Mouse (Mus musculus): Measurements from ENCODE around the gene Gm2a.

DNA sequence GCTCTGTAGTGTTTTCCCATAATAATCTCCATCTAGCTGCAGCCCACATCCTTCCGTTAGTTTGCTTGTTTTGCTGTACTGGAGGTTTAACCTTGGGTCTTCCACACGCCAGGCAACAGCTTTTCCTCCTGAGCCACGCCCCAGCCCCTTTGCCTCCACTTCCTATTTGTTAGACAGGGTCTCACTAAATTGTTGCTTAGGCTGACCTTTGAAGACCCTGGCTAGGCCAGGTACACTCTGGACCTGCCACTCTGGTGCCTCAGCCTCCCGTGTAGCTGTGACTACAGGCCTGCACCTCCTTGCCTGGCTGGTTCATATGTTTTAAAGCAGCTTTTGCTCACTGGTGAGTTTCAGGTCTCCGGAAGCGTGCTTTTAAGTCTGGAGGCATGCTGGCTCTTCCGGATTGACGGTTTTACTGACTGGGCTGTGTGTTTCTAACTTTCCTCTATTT, 22.9 kb downstream of the Gm2a start:
- TF ChIP-seq ZC3H11A (IDR thresholded peaks at IDR 0.05; ENCODE audit: low read depth, low read length): no peak
- TF ChIP-seq ELF1 (IDR thresholded peaks at IDR 0.05; ENCODE audit: low read depth, low read length): no peak
- TF ChIP-seq ZNF384 (IDR thresholded peaks at IDR 0.05; ENCODE audit: low read depth, low read length): no peak
- TF ChIP-seq RAD21 (IDR thresholded peaks at IDR 0.05; ENCODE audit: low read depth, low read length): no peak
